Mouse (Mus musculus): Measurements from ENCODE around the gene Tprn.

DNA sequence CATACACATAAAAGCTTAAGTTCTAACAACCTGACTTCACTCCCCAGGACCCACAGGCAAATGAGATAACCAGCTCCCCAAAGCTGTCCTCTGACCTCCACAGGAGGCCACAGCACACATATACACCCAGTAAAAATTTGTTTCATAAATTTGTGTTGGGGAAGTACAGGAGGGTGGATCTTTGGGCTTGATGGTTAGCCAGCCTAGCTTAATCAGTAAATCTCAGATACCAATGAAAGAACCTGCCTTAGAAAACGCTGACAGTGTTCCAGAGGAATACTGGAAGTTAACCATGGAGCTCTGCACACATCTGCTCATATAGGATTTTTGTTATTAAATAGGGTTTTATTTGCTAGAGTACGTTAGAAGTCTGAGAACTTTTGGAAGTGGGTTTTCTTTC, 44.8 kb upstream of the Tprn start:
- TF ChIP-seq CTCF (IDR thresholded peaks at IDR 0.05; ENCODE audit: low read depth) = no peak
- TF ChIP-seq EP300 (IDR thresholded peaks at IDR 0.05; ENCODE audit: low read depth) = no peak

Data from liver, embryonic 14.5 days (tissue).